In genomic region chr4:123233492-123234084, GRCm38 (mm10) we compare ENCODE assay signal across 8 mouse cellular contexts. TPM values are rescaled to one million over a fixed set of nuclear protein-coding genes. Genes with fewer than 3 reads are reported as not detected.
DNase-seq lines count a peak whose midpoint lies in the region; ATAC-seq and TF ChIP-seq lines count a peak whose summit lies in the region.

Heyl (plus strand) TSS chr4:123233556.

- ATAC-seq in embryonic facial prominence, embryonic 12.5 days (ENCODE audit: insufficient number of reproducible peaks, insufficient read depth, low FRiP score, low TSS enrichment), result no peak
- peak; percentile 43; the same call in 1 of the 2 replicates for ATAC-seq in heart, embryonic 13.5 days (ENCODE audit: extremely low read depth, insufficient number of reproducible peaks, low FRiP score, low TSS enrichment)
- ATAC-seq in kidney, embryonic 14.5 days (ENCODE audit: low FRiP score, low TSS enrichment), result peak; percentile 90
- ATAC-seq in lung, postnatal 0 days, result peak; percentile 54
- ATAC-seq in megakaryocyte-erythroid progenitor cell, adult 5-6 weeks (replicated peaks; ENCODE audit: low FRiP score, low TSS enrichment, poor library complexity, severe bottlenecking), result no peak

- H3K4me1 ChIP-seq in embryonic facial prominence, embryonic 12.5 days, result peaks cover 25% of the 10 kb centered on the region
- H3K4me1 ChIP-seq in heart, embryonic 13.5 days, result peaks cover 60% of the 10 kb centered on the region
- peaks cover 54% of the 10 kb centered on the region for H3K4me1 ChIP-seq in kidney, embryonic 14.5 days (ENCODE audit: control insufficient read depth, insufficient read depth, low read length)
- H3K4me1 ChIP-seq in lung, postnatal 0 days (ENCODE audit: insufficient read depth, low read depth, low read length), result peaks cover 1% of the 10 kb centered on the region; the same call in 1 of the 2 replicates
- H3K4me1 ChIP-seq in spleen, adult 2 months (ENCODE audit: control insufficient read depth, insufficient read depth, insufficient read length), result peaks cover 14% of the 10 kb centered on the region

- no peak for TF ChIP-seq CTCF in lung, postnatal 0 days (IDR thresholded peaks at IDR 0.05)
- TF ChIP-seq CTCF in spleen, adult 2 months (IDR thresholded peaks at IDR 0.05; ENCODE audit: extremely low read depth, insufficient read depth, insufficient read length, insufficient replicate concordance), result no peak

- no peak for TF ChIP-seq POLR2A in spleen, adult 2 months (IDR thresholded peaks at IDR 0.05; ENCODE audit: low read depth, low read length)

- peak within 1 kb of the TSS; percentile 44 for H3K4me3 ChIP-seq in embryonic facial prominence, embryonic 12.5 days
- H3K4me3 ChIP-seq in heart, embryonic 13.5 days, result peak within 1 kb of the TSS; percentile 60
- H3K4me3 ChIP-seq in kidney, embryonic 14.5 days (ENCODE audit: low read length), result peak within 1 kb of the TSS; percentile 44
- peak within 1 kb of the TSS; percentile 32 for H3K4me3 ChIP-seq in lung, postnatal 0 days (ENCODE audit: low read depth, low read length)
- peak within 1 kb of the TSS; percentile 8; the same call in 1 of the 2 replicates for H3K4me3 ChIP-seq in spleen, adult 2 months (ENCODE audit: extremely low read depth, insufficient read depth, insufficient read length)

- peak within 1 kb of the TSS; percentile 87 for H3K4me2 ChIP-seq in embryonic facial prominence, embryonic 12.5 days (replicated peaks)
- peak within 1 kb of the TSS; percentile 89 for H3K4me2 ChIP-seq in heart, embryonic 13.5 days
- H3K4me2 ChIP-seq in kidney, embryonic 14.5 days (replicated peaks; ENCODE audit: low read depth, low read length), result peak within 1 kb of the TSS; percentile 70
- peak within 1 kb of the TSS; percentile 65 for H3K4me2 ChIP-seq in lung, postnatal 0 days (replicated peaks; ENCODE audit: low read depth, low read length)

- H3K36me3 ChIP-seq in embryonic facial prominence, embryonic 12.5 days, result no peaks in the 10 kb centered on the region
- H3K36me3 ChIP-seq in heart, embryonic 13.5 days, result no peaks in the 10 kb centered on the region
- no peaks in the 10 kb centered on the region for H3K36me3 ChIP-seq in kidney, embryonic 14.5 days (ENCODE audit: control insufficient read depth, insufficient read depth, low read length)
- H3K36me3 ChIP-seq in lung, postnatal 0 days (ENCODE audit: insufficient read depth, low read length), result no peaks in the 10 kb centered on the region
- H3K36me3 ChIP-seq in spleen, adult 2 months (ENCODE audit: control insufficient read depth, insufficient read depth, low read length), result no peaks in the 10 kb centered on the region

- H3K27ac ChIP-seq in embryonic facial prominence, embryonic 12.5 days, result no peak within 1 kb of the TSS
- H3K27ac ChIP-seq in heart, embryonic 13.5 days (replicated peaks), result peak within 1 kb of the TSS; percentile 29; the same call in 1 of the 2 replicates
- H3K27ac ChIP-seq in kidney, embryonic 14.5 days (ENCODE audit: low read depth, low read length), result peak within 1 kb of the TSS; percentile 78
- H3K27ac ChIP-seq in lung, postnatal 0 days (ENCODE audit: low read length), result no peak within 1 kb of the TSS
- no peak within 1 kb of the TSS for H3K27ac ChIP-seq in spleen, adult 2 months (ENCODE audit: insufficient read depth, low read length)

- DNase-seq in R1 (ENCODE audit: low read depth, low spot score), result peak; percentile 36
- DNase-seq in lung, postnatal 0 days (ENCODE audit: low spot score), result peak; percentile 53
- DNase-seq in spleen, adult 2 months (ENCODE audit: low read depth in 1 of 2, low spot score in 2 of 2), result peak in 1 of 2 experiments; percentile 39
- DNase-seq in right cerebral cortex, postnatal 36 days (ENCODE audit: low spot score in 2 of 2), result no peak

- peak within 1 kb of the TSS; percentile 41 for H3K9ac ChIP-seq in embryonic facial prominence, embryonic 12.5 days
- peak within 1 kb of the TSS; percentile 83 for H3K9ac ChIP-seq in heart, embryonic 13.5 days
- peak within 1 kb of the TSS; percentile 55 for H3K9ac ChIP-seq in kidney, embryonic 14.5 days (ENCODE audit: low read depth, low read length)
- H3K9ac ChIP-seq in lung, postnatal 0 days (replicated peaks; ENCODE audit: low read depth), result 0 out of 2 replicates have a peak within 1 kb of the TSS, but pooled peaks have one; percentile 27

- WGBS in embryonic facial prominence, embryonic 12.5 days, result 2% methylated on average over 51 of the region's 52 CpGs
- 3% methylated on average over 52 of the region's 52 CpGs for WGBS in heart, embryonic 13.5 days
- WGBS in kidney, embryonic 14.5 days, result under 1% methylated on average over 52 of the region's 52 CpGs
- 3% methylated on average over 45 of the region's 52 CpGs for WGBS in lung, postnatal 0 days
- WGBS in spleen, adult 2 months, result 6% methylated on average over 52 of the region's 52 CpGs

- H3K9me3 ChIP-seq in embryonic facial prominence, embryonic 12.5 days, result no peaks in the 10 kb centered on the region
- no peaks in the 10 kb centered on the region for H3K9me3 ChIP-seq in heart, embryonic 13.5 days
- no peaks in the 10 kb centered on the region for H3K9me3 ChIP-seq in kidney, embryonic 14.5 days (ENCODE audit: control insufficient read depth, low read length)
- H3K9me3 ChIP-seq in lung, postnatal 0 days (ENCODE audit: low read length), result no peaks in the 10 kb centered on the region

- peaks cover 30% of the 10 kb centered on the region for H3K27me3 ChIP-seq in embryonic facial prominence, embryonic 12.5 days
- peaks cover 47% of the 10 kb centered on the region for H3K27me3 ChIP-seq in heart, embryonic 13.5 days (replicated peaks)
- no peaks in the 10 kb centered on the region; the same call in 1 of the 2 replicates for H3K27me3 ChIP-seq in kidney, embryonic 14.5 days (ENCODE audit: control insufficient read depth, insufficient read depth, low read length)
- peaks cover 11% of the 10 kb centered on the region for H3K27me3 ChIP-seq in lung, postnatal 0 days (replicated peaks; ENCODE audit: insufficient read depth, low read length)
- H3K27me3 ChIP-seq in spleen, adult 2 months (ENCODE audit: control insufficient read depth, insufficient read depth, low read length), result no peaks in the 10 kb centered on the region

- TF ChIP-seq EP300 in lung, postnatal 0 days (IDR thresholded peaks at IDR 0.05), result no peak

RNA-seq across cellular contexts. Expression of gene Heyl, which starts in this region (rescaled TPM):
- polyA plus RNA-seq in embryonic facial prominence, embryonic 12.5 days (2016; fragmentation: Nextera tagmentation; extraction: Ambion mirVana), result 7.2 and 7.9 TPM in 2 replicates
- polyA plus RNA-seq in heart, embryonic 13.5 days (2015; fragmentation: Nextera tagmentation; extraction: Ambion mirVana), result 9.2 and 9.3 TPM in 2 replicates
- 25.1 and 50.2 TPM in 2 replicates for polyA plus RNA-seq in kidney, embryonic 14.5 days (2014; fragmentation: Nextera tagmentation; extraction: Ambion mirVana)
- 20.3 and 23.6 TPM in 2 replicates for polyA plus RNA-seq in lung, postnatal 0 days (2015; fragmentation: Nextera tagmentation; extraction: Ambion mirVana)
- 2.1 and 2.9 TPM in 2 replicates for polyA plus RNA-seq in spleen, adult 2 months (2012; rRNA removed)
- 0.27 and 1.3 TPM in 2 replicates for total RNA-seq in megakaryocyte-erythroid progenitor cell, adult 5-6 weeks (2014; fragmentation: Nextera tagmentation)
- not detected in 2 replicates for total RNA-seq in megakaryocyte-erythroid progenitor cell, adult 5-6 weeks (2017)

Comparison
In these comparisons a context has a peak if more than half of its experiments do, and no peak if none do; other contexts are left out.
1. DNase-seq: peak in R1 (single experiment) and lung, postnatal 0 days (single experiment); none in right cerebral cortex, postnatal 36 days (0 of 2).
2. ATAC-seq: peak in heart, embryonic 13.5 days (single experiment), kidney, embryonic 14.5 days (single experiment) and lung, postnatal 0 days (single experiment); none in embryonic facial prominence, embryonic 12.5 days (single experiment) and megakaryocyte-erythroid progenitor cell, adult 5-6 weeks (single experiment).
3. H3K27ac ChIP-seq: peak in heart, embryonic 13.5 days (single experiment) and kidney, embryonic 14.5 days (single experiment); none in embryonic facial prominence, embryonic 12.5 days (single experiment), lung, postnatal 0 days (single experiment) and spleen, adult 2 months (single experiment).
4. H3K4me3 ChIP-seq: peak in every context shown above with its lines; median percentile 60 in heart, embryonic 13.5 days; 44 in embryonic facial prominence, embryonic 12.5 days; 44 in kidney, embryonic 14.5 days; 32 in lung, postnatal 0 days; 8 in spleen, adult 2 months.
5. H3K9ac ChIP-seq: peak in every context shown above with its lines; median percentile 83 in heart, embryonic 13.5 days; 55 in kidney, embryonic 14.5 days; 41 in embryonic facial prominence, embryonic 12.5 days; 27 in lung, postnatal 0 days.
6. Peak in every context shown above with its lines, with median percentiles within 50 percentile points of each other: H3K4me2 ChIP-seq.